Mouse (Mus musculus): ENCODE data around the gene Adrb1.
"Not testable (repeated sequence)": the region's sequence is repeated elsewhere in the genome, so short reads cannot be mapped to it uniquely, and the experiment has no call there.

Adrb1 gene

DNA sequence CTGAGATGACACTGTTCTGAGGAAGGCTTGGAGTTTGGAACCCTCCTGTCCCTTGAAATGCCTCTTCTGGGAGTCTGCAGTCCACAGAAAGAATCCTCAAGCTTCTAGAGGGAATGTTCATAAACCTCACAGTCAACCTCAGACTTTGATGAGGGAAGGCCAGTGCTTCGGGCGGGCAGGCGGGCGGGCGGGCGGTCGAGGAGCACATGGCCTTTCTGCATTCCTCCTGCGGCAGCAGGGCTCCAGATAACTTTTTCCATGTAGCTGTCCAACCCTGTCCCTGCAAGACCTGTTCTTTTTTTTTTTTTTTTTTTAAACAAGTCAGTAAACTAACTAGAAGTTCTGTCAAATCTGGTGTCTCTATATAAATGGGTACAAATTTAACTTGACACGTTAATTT lies 24.6 kb downstream of the Adrb1 start:
- DNase-seq (ENCODE audit: extremely low read depth, insufficient read length, low spot score): no peak

DNA sequence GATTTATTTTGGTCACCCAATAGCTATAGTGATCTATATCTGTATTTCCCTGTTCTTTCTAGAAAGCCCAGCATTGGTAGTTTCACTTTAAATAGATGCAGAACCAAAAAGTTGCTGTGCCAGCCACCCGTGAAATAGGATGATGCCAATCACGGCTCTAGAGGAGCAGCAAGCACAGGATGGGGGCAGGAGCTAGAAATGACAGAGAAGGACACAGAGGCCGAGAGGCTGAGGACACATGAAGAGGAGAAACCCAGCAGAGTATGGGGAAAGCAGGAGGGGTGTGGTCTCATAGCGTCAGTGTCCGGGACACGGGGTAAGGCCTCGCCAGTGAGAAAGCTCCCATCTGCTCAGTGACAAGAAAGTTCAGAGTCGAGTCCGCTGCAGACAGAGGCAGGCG lies 25.9 kb downstream of the Adrb1 start:
- no peak for DNase-seq (ENCODE audit: extremely low read depth, insufficient read length, low spot score)

DNA sequence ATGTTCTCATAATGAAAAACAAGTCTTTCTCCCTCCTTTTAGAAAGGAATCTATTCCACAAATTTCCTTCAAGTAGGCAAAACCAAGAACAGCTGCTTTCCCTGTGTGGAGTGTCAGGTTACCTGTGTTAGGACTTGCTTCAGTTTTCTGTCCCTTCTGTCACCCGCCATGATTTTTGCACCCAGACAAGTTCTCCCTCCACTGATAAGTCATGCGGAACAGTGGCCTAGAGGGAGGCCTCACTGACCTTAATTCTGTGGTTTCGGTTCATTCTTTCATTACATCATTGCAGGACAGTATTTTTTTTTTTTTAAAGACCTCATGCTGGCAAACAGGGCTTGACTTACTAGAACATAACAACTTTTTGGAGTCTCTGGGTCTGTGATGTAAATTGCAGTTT lies 27.3 kb downstream of the Adrb1 start:
- DNase-seq (ENCODE audit: extremely low read depth, insufficient read length, low spot score): peak; percentile 22

DNA sequence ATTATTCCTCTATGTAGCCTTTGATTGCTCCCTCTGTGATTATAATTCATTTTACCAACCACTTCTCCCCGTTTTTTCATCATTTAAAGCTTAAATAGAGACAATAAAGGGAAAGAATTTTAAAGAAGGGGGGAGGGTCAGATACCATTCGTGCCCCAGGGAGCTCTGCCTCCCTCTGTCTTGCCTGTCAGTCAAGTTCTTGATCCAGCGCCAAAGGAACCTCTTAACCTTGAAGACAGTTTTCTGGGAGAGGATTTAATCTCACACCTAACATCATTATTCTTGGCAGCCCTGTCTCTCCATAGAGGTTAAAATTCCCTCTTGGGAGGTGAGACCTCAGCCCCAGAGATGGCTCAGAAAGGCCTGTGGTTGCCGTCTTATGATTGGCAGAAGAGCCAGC lies 28.7 kb downstream of the Adrb1 start:
- no peak for DNase-seq (ENCODE audit: extremely low read depth, insufficient read length, low spot score)

DNA sequence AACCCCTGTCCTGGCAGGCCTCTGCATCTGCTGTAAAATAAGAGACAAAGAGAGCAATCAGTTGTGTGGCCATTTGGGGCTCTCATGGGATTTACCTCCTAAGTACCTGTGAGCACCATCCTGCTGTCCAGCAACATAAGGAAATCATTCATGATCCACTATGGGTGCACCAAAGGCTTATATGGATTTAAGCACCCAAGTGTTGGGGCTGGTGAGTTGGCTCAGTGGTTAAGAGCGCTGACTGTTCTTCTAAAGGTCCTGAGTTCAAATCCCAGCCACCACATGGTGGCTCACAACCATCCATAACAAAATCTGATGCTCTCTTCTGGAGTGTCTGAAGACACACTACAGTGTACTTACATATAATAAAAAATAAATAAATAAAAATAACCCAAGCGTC lies 32.5 kb downstream of the Adrb1 start:
- DNase-seq (ENCODE audit: extremely low read depth, insufficient read length, low spot score): not testable (repeated sequence)

DNA sequence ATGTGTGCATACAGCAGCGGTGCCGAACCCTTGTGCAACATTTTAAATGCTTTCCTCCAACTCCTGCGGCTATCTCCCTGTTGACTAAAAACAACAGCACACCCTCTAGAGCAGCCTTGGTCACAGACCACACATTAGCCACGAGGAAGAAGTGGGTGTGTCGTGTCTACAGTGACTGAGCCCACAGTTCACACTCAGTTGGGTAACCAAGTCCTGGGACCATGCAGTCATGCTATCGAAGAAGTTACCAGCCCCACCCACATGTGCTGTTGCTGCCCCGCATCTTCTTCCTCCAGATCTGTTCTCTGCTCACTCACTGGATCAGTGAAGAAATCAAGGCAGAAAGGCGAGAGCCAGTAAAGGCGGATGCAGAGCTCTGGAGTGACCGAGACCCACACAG lies 34.4 kb downstream of the Adrb1 start:
- DNase-seq (ENCODE audit: extremely low read depth, insufficient read length, low spot score): no peak

DNA sequence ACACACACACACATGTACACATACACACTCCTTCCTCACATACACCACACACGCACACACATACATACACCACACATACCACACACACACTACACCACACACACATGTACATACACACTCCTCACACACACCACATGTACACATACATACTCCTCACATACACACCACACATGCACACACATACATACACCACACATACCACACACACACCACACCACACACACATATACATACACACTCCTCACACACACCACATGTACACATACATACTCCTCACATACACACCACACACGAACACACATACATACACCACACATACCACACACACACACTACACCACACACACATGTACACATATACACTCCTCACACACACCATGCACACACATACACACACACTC lies 36.3 kb downstream of the Adrb1 start:
- no peak for DNase-seq (ENCODE audit: extremely low read depth, insufficient read length, low spot score)

DNA sequence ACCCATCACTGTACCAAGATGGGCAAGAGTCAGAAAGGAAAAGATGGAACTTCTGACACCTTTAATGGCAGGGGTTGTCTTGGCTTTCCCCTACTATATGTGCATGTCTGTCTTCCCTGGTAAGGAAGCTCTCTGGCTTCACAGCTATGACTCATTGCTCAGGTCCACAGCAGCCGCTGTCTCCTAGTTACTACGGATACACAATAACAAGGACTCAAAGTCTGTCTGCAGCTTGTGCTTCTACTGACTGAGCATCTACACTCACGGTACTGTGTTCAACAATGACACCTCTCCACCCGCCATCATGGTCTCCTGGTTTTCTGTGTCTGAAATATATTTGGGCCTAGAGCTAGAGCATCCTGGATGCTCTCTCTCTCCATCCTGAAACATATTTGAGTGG lies 37.7 kb downstream of the Adrb1 start:
- no peak for DNase-seq (ENCODE audit: extremely low read depth, insufficient read length, low spot score)

DNA sequence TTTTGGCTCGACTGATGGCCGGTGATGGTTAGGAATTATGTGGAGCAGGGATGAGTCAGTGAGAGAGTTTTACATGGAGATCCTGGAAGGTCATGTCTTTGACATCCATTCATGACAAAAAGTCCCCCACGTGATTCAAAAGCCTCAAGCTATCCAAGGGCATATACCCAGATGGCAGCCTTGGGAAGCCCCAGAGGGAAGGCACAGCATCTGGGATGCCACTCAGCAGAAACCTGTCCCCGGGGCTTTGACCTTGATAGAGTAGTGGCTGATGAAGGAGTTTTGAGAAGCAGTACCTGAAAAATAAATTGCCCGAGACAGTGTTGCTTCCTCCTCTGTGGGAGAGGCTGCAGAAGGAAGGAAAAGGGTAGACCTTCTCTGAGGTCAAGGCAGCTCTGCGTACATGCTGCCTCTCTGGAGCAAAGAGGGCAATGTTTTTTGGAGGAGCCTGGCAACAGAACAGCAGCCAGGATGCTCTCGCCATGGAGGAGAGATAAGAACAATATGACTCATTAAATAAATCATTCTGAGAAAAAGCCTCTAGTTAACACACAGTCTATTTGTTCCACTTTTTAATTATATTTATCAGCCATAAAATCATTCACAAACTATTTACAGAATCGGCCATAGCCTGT lies 38.4 kb downstream of the Adrb1 start:
- no peak for DNase-seq (ENCODE audit: extremely low read depth, insufficient read length, low spot score)

DNA sequence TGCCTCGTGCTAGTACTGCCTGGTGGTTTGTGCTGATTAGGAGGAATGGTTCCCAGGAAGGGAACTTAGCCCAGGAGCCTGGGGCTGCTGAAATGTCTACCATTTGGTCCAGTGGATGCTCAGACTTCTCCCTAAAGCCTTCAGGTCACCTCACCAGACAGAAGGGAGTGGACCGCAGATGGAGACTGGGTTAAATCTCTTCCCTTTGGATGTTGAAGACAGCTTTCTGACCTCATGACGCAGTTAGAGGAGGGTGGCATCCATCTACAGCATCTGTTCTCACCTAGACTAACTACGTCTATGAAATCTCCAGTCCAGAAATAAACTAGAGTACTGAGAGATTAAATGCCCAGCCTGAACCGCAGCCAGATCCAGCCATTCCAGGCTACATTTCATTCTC lies 39.1 kb downstream of the Adrb1 start:
- no peak for DNase-seq (ENCODE audit: extremely low read depth, insufficient read length, low spot score)

DNA sequence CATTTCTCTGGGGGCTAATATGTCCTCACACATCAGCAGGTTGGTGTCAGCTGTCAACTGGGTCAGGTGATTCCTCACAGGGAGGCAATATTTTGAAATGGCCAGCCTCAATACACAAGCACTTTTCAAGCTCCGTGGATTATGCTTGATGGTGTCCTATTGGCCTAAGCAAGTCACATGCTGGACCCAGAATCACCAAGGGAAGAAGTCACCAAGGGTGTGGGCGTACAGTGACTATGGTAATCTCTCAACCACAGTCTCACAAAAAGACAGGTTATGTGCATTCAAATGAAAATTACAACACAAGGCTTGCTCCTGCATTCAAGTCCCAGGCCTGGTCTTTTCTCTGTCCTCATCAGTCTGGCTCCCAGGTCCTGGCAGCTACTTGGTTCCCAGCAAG lies 39.7 kb downstream of the Adrb1 start:
- DNase-seq (ENCODE audit: extremely low read depth, insufficient read length, low spot score): no peak

DNA sequence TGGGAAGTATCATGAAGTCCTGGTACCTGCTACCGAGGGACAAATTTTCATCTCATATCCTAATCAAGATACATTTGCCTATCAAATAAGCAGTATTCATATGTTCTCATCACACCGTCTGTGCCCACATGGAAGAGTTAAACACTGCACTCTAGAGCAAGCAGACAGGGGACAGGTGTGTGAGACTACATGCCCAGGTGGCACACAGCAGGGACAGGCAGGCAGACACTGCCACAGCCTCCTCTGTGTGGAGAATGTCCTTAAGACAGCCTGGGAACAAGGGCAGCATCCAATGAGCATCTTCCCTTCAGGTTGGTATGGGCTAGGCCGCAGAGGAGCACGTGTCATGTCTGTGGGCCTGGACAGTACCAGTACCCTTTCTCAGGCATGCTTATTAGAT lies 40.7 kb downstream of the Adrb1 start:
- DNase-seq (ENCODE audit: extremely low read depth, insufficient read length, low spot score): no peak

DNA sequence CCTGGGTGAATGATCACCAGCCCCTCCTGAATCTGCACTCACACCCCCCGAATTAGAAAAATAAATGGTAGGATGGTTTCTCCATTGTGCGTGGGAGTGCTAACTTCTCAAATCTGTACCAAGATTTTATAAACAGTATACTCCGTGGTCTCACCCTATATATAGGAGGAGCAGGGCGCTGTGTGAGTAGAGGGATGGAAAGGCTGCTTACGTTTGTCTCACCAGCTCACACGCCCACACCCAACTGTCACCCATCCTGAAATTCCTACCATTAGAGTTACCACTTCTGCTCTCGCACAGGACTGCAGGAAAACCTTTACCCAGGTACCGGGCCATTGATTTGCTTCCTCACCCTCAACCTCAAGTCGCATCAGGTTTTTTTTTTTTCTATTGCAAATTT lies 47.0 kb downstream of the Adrb1 start:
- DNase-seq (ENCODE audit: extremely low read depth, insufficient read length, low spot score): no peak

DNA sequence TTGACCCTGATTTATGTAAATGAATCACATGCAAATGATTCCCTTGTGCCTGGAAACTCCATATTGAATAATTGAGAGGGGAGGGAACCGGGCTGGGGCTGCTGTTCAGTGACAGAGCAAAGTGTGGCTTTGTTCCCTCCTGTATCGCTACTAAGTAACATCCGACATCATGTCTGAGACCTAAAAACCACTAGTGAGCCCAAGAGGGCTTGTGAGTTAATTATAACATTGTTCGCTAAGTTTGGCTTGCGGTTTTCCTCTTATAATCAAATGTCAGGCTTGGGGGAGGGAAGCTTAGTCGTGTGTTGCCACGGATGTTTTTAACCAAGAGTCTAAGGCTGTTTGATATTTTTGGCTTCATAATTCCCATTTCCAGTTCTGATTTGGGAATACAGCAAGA lies 50.2 kb downstream of the Adrb1 start:
- no peak for DNase-seq (ENCODE audit: extremely low read depth, insufficient read length, low spot score)

DNA sequence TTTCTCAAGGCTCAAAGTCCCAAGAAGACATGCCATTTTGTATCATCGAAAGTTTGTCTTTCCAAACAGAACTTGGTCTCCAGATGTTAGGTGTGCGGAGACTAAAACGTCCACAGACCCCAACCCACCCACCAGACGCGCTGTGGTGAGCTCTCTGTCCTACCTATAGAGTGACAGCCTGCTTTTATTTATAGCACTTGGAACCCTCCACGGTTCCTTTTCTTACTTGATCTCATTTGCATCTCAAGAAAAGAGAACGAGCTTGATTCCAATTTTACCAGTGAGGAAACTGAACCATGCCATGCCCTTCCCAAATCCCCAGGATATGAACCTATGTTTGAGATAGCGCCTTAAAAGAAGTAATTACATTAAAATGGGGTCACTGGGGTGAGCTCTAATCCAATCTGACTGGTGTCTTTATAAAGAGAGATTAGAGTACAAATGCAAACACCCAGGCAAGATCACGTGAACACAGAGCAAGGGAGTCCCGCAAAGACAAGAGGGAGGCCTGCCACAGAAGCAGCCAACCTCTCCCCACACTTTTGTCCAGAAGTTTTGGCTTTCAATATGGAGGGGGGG lies 51.5 kb downstream of the Adrb1 start:
- no peak for DNase-seq (ENCODE audit: extremely low read depth, insufficient read length, low spot score)

DNA sequence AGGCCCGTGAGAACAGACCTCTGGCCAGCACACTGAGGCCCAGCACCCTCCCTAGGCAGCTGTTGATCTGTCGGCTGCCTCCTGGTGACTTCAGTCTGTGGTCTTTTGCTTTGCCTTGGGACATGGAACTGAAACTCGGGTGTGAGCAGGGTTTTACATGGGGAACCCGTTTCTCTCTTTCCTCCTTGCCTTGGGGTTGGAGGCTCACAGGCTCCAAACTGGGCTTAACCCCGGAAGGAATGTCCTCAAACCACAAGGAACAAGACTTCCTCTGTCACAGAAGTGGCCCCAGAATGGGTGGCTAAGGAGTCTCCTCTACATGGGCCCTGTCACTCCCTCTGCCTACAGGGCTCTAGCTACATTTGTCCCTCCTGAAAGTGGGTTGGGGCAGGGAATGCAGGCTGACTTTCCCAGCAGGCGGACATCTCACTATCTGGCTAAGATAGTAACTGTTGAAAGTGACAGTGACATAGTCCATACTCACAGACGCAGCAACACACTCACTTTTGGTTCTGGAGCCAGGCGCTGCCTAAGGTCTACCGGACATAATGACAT lies 52.5 kb downstream of the Adrb1 start:
- DNase-seq (ENCODE audit: extremely low read depth, insufficient read length, low spot score): no peak

DNA sequence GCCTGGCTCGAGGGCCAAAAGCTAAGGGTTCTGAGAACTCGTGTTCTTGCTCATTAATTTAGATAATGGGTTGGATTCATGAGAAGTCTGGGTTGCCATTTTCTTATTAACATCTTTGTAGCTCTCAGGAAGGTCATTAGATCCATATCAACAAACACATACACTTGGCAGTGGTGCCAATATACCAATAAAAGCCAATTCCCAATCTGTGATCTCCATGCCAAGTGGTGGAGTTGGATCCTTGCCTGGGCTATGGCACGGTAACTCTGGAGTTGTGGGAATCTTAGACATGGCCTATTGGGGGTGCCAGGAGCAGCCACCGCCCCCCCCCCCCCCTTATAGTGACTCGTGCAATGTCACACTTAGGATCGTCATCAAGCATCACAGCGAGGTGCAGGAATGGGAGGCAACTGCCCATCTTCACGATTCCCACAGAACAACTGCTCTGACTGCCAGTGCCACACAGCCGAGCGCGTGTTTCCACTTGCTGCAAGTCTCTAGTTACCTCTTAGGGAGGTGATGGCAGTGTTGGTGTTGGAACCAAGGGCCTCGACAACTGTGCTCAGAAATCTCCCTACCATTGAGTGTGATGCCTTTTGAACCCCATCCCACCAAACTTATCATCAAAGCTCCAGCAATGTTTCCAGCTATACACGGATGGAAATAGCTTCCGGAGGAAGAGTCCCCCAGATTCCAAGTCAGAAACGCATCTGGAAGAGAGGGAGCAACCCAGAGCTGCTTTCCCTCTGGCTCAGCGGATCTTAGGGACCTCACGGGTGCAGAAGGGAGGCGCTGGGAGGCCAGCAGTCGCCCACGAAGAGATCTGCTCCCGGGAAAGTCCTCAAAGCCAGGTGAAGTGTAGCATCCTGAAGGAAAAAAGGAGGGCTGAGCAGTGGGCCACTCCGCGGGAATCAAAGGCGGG lies 53.2 kb downstream of the Adrb1 start:
- DNase-seq (ENCODE audit: extremely low read depth, insufficient read length, low spot score): no peak

DNA sequence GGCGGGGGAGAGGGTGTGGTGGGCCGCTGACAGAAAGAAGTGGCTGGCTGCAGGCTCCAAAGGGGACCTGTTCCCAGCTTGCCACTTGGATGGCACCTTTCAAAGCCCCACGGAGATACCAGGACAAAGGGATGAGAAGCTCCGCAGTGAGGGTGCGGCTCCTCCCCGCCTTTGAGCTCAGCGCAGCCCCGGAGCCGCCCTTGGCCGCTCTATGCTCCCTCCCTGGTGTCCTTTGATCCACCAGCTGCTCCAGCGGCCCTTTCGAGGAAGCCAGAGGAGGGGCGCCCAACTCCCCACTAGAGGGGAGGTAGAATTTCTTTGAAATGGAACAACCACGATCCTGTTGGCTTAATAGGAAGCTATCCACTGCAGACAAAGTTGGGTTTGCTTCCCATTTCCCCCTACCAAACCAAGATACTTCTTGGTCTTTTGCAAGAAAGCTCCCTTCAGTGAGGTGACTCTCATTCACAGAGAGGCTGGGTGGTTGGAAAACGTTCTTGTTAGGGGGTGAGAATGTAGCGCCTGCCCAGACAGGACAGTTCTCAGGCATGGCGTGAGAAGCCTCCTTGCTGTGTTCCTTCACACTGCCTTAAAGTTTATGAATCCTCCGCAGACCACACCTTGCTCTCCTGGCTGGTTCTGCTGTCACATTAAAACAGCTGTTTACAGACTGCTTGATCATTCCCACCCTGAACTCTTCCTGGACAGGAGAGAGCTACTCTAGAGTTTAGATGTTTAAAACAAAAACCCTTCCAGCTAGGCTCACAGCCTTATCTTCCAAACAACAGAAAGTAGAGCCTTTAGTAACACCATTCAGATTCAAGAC lies 54.1 kb downstream of the Adrb1 start:
- no peak for DNase-seq (ENCODE audit: extremely low read depth, insufficient read length, low spot score)

DNA sequence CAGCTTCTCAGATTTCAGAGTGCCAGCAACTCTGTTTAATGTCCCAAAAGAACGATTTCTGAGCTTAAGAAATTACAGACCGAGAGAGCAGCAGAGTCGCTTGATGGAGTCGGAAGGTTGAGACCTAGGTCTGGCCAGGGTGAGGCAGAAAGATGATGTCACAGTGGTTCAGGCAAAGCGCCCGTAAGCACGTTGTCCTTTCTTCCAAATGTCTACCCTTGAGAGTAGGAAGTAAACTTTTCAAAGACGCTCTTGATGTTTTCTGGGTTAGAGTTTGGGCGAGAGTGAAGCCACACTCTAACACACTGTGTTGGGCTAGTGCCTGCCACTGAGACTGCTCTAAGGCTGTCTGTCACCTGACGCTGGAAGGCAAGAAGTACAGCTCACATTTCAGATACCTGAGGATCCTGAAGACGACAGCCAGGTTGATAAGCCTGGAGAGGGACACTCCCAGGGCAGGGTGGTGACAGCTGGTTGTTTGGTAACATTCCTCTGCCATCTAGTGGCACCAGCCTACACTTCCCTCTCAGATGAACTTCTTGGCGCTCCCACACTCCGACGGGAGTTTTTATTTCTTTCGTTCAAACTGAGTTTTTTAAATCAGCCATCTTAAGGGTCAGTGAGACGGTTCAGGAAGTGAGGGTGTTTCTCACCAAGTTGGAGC lies 54.9 kb downstream of the Adrb1 start:
- DNase-seq (ENCODE audit: extremely low read depth, insufficient read length, low spot score): no peak

DNA sequence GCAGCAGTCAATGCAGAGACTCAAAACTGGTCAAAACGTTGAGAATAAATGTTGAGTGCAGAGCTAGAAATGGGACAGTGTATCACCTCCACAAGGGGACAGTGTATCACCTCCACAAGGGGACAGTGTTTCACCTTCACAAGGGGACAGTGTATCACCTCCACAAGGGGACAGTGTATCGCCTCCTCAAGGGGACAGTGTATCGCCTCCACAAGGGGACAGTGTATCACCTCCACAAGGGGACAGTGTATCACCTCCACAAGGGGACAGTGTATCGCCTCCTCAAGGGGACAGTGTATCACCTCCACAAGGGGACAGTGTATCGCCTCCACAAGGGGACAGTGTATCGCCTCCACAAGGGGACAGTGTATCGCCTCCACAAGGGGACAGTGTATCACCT lies 56.5 kb downstream of the Adrb1 start:
- not testable (repeated sequence) for DNase-seq (ENCODE audit: extremely low read depth, insufficient read length, low spot score)

Measured in 3134 (cell line).